Mouse (Mus musculus) liver, adult 2 months (tissue): ENCODE results near the gene Smcr8.

ENCODE experiments used
- CTCF ChIP-seq: fragments of 200-500 bp; IDR thresholded peaks from 2 replicates; pipeline ENCODE4 v1.5.1; 2011; ENCODE audit warnings: low read depth, low read length, control low read depth
- POLR2A ChIP-seq: fragments of 200-500 bp; IDR thresholded peaks from 2 replicates; pipeline ENCODE4 v1.6.1; 2011; ENCODE audit warnings: low read length, control low read depth; ENCODE audit not compliant: insufficient read depth; ENCODE audit errors: extremely low read depth

GRCm38 (mm10) chr11:60784179-60784922 lies 7.0 kb downstream of the Smcr8 start:
- TF ChIP-seq CTCF (no peak), POLR2A (no peak)
